Mouse (Mus musculus): ENCODE data around the gene AI467606. TPM values are rescaled to one million over a fixed set of nuclear protein-coding genes. Genes with fewer than 3 reads are reported as not detected.
"Not testable (repeated sequence)": the region's sequence is repeated elsewhere in the genome, so short reads cannot be mapped to it uniquely, and the experiment has no call there.

Gene AI467606
- total RNA-seq (2017) = 156 and 166 TPM in 2 replicates

- peak; percentile 95 for ATAC-seq (ENCODE audit: extremely low read depth, insufficient number of reproducible peaks, low FRiP score, poor library complexity, severe bottlenecking)
These were observed at the start of gene AI467606 for GRCm38 (mm10) chr7:127091114-127091896. Gene AI467606 (plus strand): TSS chr7:127091359.

GRCm38 (mm10) chr7:127041851-127042672 lies 49.1 kb upstream of the AI467606 start, which contains the start of gene Kif22:
Gene Kif22 (minus strand): TSS chr7:127042471.
- ATAC-seq (ENCODE audit: extremely low read depth, insufficient number of reproducible peaks, low FRiP score, poor library complexity, severe bottlenecking) = peak; percentile 99

- ATAC-seq (ENCODE audit: extremely low read depth, insufficient number of reproducible peaks, low FRiP score, poor library complexity, severe bottlenecking) = no peak
These were observed 36.1 kb upstream of the AI467606 start for GRCm38 (mm10) chr7:127055026-127055585.

GRCm38 (mm10) chr7:127065538-127065937 lies 25.6 kb upstream of the AI467606 start:
- ATAC-seq (ENCODE audit: extremely low read depth, insufficient number of reproducible peaks, low FRiP score, poor library complexity, severe bottlenecking) = no peak

- ATAC-seq (ENCODE audit: extremely low read depth, insufficient number of reproducible peaks, low FRiP score, poor library complexity, severe bottlenecking) = no peak
These were observed 24.8 kb upstream of the AI467606 start for GRCm38 (mm10) chr7:127066317-127066716.

GRCm38 (mm10) chr7:127070871-127071413 lies 20.2 kb upstream of the AI467606 start:
- no peak for ATAC-seq (ENCODE audit: extremely low read depth, insufficient number of reproducible peaks, low FRiP score, poor library complexity, severe bottlenecking)

- ATAC-seq (ENCODE audit: extremely low read depth, insufficient number of reproducible peaks, low FRiP score, poor library complexity, severe bottlenecking) = no peak
These were observed 17.9 kb upstream of the AI467606 start for GRCm38 (mm10) chr7:127073221-127073620.

GRCm38 (mm10) chr7:127076188-127076587 lies 15.0 kb upstream of the AI467606 start:
- no peak for ATAC-seq (ENCODE audit: extremely low read depth, insufficient number of reproducible peaks, low FRiP score, poor library complexity, severe bottlenecking)

- ATAC-seq (ENCODE audit: extremely low read depth, insufficient number of reproducible peaks, low FRiP score, poor library complexity, severe bottlenecking) = peak; percentile 43; the same call in 1 of the 2 replicates
These were observed 13.5 kb upstream of the AI467606 start for GRCm38 (mm10) chr7:127077692-127078091.

- peak; percentile 75 for ATAC-seq (ENCODE audit: extremely low read depth, insufficient number of reproducible peaks, low FRiP score, poor library complexity, severe bottlenecking)
These were observed 11.1 kb upstream of the AI467606 start for GRCm38 (mm10) chr7:127080045-127080444.

- ATAC-seq (ENCODE audit: extremely low read depth, insufficient number of reproducible peaks, low FRiP score, poor library complexity, severe bottlenecking) = no peak
These were observed 8.9 kb upstream of the AI467606 start for GRCm38 (mm10) chr7:127082271-127082670.

GRCm38 (mm10) chr7:127082995-127083394 lies 8.2 kb upstream of the AI467606 start:
- no peak for ATAC-seq (ENCODE audit: extremely low read depth, insufficient number of reproducible peaks, low FRiP score, poor library complexity, severe bottlenecking)

GRCm38 (mm10) chr7:127083689-127084088 lies 7.5 kb upstream of the AI467606 start:
- ATAC-seq (ENCODE audit: extremely low read depth, insufficient number of reproducible peaks, low FRiP score, poor library complexity, severe bottlenecking) = no peak

- ATAC-seq (ENCODE audit: extremely low read depth, insufficient number of reproducible peaks, low FRiP score, poor library complexity, severe bottlenecking) = no peak
These were observed 6.4 kb upstream of the AI467606 start for GRCm38 (mm10) chr7:127084794-127085193.

- ATAC-seq (ENCODE audit: extremely low read depth, insufficient number of reproducible peaks, low FRiP score, poor library complexity, severe bottlenecking) = not testable (repeated sequence)
These were observed 5.4 kb upstream of the AI467606 start for GRCm38 (mm10) chr7:127085751-127086150.

- ATAC-seq (ENCODE audit: extremely low read depth, insufficient number of reproducible peaks, low FRiP score, poor library complexity, severe bottlenecking) = not testable (repeated sequence)
These were observed 3.7 kb upstream of the AI467606 start, which contains the start of gene Zg16 for GRCm38 (mm10) chr7:127087278-127088010. Gene Zg16 (minus strand): TSS chr7:127087328.

GRCm38 (mm10) chr7:127088083-127088482 lies 3.1 kb upstream of the AI467606 start:
- ATAC-seq (ENCODE audit: extremely low read depth, insufficient number of reproducible peaks, low FRiP score, poor library complexity, severe bottlenecking) = no peak
